Mouse (Mus musculus): Measurements from ENCODE around the gene Prok2.

The Prok2 gene

DNA sequence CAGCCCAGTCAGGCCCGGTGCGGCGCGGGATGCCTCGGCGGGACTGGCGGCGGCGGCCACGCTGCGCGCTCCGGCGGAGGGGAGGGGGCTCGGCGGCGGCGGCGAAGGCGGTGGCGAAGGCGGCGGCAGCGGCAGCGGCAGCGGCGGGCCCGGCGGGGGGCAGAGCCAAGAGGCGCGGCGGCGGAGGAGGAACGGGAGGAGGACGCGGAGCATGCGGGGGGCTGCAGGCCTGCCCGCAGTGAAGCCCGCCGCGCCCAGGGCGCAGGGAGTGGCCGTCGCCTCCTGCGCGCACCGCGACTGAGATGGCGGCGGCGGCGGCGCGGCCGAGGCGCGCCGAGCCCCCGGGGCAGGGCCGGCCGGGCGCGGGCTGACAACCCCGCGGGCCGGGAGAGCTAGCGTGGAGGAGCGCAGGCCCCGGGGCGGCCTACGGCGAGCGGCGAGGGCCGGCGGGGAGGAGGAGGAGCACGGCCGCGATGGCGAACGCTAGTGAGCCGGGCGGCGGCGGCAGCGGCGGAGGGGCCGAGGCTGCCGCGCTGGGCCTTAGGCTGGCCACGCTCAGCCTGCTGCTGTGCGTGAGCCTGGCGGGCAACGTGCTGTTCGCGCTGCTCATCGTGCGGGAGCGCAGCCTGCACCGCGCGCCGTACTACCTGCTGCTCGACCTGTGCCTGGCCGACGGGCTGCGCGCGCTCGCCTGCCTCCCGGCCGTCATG lies 33.8 kb downstream of the Prok2 start, which contains the start of gene Gpr27:
Gene Gpr27 (plus strand): TSS at position 474 of the 710 bp plus-strand sequence.
- no peak for DNase-seq (ENCODE audit: low spot score)

DNA sequence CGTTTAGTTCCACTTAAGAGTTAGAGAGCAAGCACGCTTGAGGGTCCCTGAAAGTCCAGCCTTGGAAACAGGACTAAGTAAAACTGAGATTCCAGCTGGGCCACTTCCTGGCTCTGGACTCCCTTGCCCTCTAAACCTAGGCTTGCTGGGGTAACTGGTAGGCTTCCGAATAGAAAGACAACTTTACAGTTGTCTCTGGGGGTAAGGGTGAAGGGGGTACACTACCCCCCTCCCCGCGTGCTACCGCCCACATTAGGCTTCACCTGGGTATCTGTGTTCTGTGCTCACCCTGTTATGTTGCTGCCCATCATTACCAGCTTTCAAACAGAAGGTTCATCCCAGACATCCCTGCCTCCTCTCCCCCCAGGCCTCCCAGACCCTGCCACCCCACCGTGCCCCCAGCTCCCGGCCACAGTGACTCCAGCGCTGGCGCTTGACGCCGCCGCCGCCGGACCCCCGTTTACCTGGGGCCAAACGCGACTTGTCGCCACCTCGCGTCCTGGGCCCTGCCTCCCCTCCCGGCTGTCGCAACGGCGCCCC lies 34.5 kb downstream of the Prok2 start:
- DNase-seq (ENCODE audit: low spot score), result no peak

- no peak for DNase-seq (ENCODE audit: low spot score)
These were observed 37.7 kb downstream of the Prok2 start for GRCm38 (mm10) chr6:99688513-99688912.

- no peak for DNase-seq (ENCODE audit: low spot score)
These were observed 41.3 kb downstream of the Prok2 start for GRCm38 (mm10) chr6:99684899-99685298.

DNA sequence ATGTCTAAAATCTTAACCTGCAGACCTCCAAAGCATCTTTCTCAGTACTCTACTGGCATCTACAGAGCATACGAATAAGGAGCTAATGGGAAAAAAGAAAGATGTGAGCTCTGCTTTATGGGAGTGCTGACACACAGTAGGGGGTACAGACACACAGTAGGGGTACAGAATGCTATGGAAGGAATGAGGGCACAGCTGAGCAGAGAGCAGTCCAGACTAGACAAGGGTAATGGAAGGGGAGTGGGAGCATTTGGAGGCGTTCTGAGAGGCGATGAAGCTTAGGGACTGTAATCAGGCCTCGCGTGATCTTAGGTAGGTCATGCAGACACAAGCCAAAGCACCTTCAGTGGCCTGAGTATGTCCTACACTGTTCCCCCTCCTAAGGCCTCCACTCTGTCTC lies 42.2 kb downstream of the Prok2 start:
- no peak for DNase-seq (ENCODE audit: low spot score)

DNA sequence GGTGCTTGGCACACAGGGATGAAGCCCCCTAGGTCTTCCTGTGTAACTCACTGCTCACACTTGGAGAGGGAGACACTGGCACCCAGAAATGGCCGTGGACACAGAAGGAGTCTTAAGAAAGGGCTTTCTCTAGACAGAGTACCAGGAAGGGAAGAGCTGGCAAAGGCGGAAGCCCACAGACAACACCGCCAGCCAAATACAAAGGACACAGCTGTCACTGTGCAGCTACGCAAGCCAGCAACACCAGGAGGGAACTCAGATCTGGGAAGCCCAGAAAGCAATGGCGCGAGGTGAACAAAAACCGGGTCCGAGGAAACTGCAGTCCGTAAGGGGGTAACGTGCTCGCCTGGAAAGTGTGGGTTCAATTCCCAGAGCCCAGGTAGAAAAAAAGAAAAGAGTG lies 48.1 kb downstream of the Prok2 start:
- no peak for DNase-seq (ENCODE audit: low spot score)

GRCm38 (mm10) chr6:99677325-99677724 lies 48.9 kb downstream of the Prok2 start:
- no peak for DNase-seq (ENCODE audit: low spot score)

- DNase-seq (ENCODE audit: low spot score), result no peak
These were observed 51.7 kb downstream of the Prok2 start for GRCm38 (mm10) chr6:99674482-99674881.

- no peak for DNase-seq (ENCODE audit: low spot score)
These were observed 54.4 kb downstream of the Prok2 start for GRCm38 (mm10) chr6:99671768-99672167.

GRCm38 (mm10) chr6:99670481-99671119 lies 55.6 kb downstream of the Prok2 start:
- DNase-seq (ENCODE audit: low spot score), result no peak

DNA sequence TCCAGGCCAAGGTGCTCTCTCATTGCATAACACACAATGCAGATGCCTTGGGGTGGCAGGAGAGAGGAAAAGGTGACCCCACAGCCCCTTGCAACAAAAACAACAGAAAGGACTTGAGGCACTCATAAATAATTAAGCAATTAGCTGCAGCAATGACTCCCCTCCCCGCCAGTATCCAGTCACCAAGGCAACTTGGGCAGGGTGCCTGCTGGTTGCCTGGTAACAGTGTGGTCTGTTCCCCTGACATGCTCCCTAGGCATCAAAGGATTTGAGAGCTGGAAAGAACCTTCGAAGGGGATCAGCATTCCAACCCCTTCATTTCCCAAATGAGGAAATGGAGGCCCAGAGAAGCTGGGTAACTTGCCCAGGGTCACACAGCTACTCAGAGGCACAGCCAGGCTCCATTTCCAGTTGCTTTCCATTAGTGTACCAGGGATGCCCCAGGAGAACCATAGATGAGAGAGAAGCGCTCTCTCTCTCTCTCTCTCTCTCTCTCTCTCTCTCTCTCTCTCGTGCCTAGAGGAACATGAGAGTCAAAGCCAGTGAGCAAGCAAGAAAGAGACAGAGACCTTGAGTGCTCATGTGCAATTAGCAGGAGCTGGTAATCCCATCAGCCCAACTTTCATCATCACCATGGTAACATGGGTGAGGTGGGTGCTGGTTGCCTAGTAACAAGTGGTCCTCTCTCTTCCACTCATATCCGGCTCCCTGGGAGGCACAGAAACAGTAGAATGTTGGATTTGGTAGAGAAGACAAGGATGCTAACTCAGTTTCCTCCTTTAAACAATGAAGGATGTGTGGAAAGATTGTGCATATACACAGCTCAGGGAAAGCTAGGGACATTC lies 56.5 kb downstream of the Prok2 start:
- no peak for DNase-seq (ENCODE audit: low spot score)

GRCm38 (mm10) chr6:99667290-99667689 lies 58.9 kb downstream of the Prok2 start:
- DNase-seq (ENCODE audit: low spot score), result no peak

DNA sequence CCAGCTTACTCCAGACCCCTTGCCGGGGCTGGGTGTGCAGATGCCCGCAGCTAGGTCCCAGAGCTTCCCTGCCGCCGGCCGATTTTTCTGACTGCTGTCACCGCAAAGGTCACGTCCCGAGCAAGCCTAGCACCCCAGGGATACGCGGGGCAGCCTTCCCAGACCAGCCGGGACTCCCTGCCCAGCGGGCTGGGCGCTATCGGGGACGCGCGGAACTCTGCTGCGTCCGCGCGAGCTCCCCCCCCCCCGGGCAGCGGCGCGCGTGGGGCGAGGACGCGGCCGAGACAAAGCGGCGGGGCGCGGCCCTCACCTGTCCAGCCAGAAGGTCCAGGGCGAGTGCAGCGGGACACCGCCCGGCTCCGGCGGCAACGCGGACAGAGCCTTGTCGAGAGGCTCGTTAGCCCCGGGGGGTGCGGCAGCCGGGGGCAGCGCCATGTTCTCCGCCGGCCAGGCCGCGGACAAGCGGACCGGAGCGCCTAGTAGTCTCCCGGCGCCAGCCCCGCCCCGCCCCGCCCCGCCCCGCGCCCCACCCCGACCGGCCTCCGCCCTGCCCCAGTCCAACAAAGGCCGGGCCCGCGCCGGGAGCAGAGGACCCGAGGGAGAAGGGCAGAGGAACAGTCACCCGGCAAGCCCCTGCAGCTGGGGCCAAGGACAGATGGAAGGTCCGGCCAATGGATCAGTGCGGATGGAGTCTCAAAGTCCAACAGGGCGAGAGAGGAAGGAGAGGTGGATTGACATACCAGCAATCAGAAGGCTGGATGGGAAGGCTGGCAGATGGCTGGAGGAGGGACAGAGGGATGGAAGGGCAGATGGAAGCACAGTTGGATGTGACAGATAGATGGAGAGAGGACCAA lies 59.6 kb downstream of the Prok2 start, which contains the start of the genes Eif4e3 and Gm20696:
Gene Eif4e3 (minus strand): TSS at position 454 of the 854 bp plus-strand sequence.
Gene Gm20696 (minus strand): TSS at position 480 of the 854 bp plus-strand sequence.
- DNase-seq (ENCODE audit: low spot score), result no peak

DNA sequence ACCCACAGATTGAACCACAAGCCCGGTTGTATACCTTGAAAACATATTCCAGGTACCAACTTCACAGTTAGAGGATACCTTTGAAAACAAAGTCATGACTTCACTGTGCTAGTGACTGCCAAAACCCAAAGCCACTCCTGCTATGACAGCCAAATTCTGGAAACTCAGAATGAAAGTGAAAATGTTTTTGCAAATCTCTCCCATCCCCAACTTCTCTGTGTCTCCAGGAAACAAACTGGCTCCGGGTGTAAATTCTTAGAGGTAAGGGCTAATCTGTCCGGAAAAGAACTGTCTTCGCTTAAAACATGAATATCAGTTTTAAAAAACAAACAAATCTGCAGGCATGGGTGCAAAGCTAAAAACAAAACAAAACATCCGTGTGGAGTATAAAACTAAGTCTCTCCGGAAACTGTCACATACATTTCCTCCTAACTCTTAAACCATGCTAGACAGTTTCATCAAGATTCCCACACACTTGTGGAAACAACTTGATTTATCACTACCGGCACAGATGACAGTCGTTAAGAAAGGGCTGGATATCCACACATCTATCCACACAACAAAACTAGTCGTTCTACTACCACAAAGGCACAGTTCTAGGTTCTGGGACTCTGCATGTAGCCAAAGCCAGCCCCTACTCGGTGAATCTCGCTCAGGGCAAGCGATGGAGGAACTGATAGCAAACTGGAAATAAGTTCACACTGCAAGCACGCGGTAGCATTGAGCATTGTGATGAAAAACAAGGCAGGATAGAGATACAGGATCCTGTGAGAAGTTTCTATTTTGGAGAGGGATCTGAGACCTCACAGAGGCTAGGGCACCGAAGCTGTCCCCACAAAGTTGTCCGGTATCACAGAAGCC lies 60.5 kb downstream of the Prok2 start:
- no peak for DNase-seq (ENCODE audit: low spot score)

- DNase-seq (ENCODE audit: low spot score), result no peak
These were observed 63.0 kb downstream of the Prok2 start for GRCm38 (mm10) chr6:99663232-99663631.

Measured in spleen, adult 12 weeks (tissue).